Mouse (Mus musculus) kidney, postnatal 25 days (tissue): ENCODE results near the gene Them5.
A peak's percentile ranks its signal among the peaks of the same experiment; 100 is the strongest.

Source experiments
- DNase-seq, 2 experiments: peaks; one replicate each; pipeline ENCODE4 v3.0.0; 2021; ENCODE audit warnings: mixed read lengths in 2 of 2

Gene Them5

DNA sequence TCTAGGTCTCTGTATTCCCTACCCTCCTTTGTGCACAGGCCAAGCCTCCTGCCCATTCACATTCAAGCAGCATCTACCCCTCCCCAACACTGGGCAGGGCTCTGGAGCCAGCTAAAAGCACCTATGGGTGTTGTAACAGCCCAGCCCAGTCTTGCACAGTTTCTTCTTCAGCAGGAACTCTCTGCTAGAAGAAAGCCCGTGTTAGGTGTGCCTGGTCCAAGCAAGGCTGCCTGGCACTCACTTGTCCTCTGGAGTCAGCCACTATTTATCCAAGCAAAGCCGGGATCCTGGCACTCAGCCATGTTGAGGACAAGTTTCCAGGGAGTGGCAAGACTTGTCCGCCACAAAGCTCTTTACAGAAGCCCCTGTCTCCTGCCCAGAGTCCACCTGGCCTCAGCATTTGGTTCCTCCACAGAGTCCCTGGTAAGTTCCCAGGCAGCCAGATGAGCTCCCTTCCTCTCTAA, at the start of gene Them5:
Gene Them5 (plus strand): TSS at position 141 of the 464 bp plus-strand sequence.
- peak; percentile 27 to 59 for DNase-seq

DNA sequence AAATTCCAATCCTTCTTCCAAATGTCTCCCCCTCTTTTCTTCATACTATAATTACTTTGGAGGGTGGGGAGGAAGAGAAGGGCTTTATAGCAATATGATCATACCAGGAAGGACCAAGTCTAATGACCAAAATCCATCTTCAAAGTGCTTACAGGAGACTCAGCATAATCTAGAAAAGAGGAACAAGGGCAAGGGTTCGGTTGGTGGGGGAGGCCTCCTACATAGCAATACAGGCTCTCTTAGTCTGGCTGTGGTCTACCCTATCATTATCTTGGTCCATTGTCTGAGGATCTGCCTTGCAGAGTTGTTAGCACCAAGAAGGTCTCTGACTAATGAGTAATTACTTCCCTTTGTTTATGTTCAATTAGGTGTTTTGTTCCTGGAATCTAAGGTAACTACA, 36.4 kb upstream of the Them5 start:
- no peak for DNase-seq

DNA sequence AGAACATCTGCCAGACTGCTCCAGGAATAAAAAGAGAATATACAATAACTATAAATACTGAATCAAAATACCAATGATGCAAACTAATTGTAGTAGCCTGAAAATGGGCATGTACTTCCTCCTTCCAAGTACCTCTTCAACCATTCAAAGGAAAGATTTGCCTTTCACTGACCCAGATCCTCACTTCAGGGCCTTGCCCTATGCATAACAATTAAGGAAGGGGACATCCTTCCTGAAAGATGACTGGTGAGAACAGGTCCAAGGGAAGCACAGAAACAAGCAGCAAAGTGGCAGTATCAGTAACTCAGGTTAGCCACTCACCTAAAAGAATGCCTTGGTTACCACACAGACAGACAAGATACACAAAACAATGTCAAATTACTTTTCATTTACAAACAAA, 34.9 kb upstream of the Them5 start:
- no peak for DNase-seq

DNA sequence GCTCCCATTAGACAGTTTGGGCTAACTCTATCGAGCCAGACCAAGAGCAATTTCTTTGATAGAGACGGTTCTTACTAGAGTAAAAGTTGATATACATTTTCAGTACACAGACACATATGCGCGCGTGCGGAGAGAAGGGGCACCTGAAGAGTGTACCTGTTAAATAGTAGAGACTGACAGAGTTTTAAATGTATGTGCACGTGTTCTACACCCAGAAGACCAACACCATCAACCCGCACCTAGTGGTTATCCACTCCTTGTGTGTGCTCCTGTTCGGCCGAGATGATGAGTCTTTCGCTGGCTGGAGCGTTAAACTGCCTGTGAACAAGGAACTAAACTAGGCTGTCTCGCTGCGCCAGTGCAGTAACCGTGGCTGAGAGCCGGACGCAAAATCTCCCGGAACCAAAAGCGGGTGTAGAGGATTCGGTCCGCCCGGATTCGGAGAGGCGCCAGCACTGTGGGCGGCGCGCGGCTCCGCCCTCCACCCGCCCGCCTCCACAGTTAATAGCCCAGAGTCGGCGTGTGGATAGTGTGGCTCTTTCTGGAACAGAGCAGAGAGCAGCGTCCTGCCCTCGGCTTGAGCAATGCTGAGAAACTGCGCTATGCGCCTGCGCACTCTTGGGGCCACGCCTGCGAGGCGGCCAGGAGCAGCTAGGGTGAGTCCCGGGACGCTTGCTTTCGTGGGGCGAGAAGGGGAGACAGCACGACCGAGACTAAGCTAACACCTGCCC, 32.1 kb upstream of the Them5 start, which contains the start of gene Them4:
Gene Them4 (plus strand): TSS at position 457 of the 731 bp plus-strand sequence.
- DNase-seq = peak; percentile 97 to 98

DNA sequence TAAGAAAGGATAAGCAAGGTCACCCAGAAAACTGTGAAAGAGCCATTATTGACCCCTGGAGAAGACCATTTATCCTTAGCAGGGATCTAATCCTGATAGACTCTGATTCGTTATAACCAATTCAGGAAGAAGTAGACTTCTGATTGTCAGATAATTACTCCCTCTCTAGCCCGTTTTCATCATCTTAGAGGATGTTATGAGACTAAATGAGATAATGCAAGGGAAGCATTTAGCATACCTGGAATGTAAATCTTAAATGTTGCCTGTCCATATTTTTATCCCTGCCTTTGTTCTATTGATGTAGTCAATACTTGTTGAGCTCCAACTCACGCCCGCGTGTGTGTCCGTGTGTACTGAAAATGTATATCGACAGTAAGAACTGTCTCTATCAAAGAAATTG, 31.4 kb upstream of the Them5 start:
- peak in 1 of 2 experiments; percentile 8 for DNase-seq

DNA sequence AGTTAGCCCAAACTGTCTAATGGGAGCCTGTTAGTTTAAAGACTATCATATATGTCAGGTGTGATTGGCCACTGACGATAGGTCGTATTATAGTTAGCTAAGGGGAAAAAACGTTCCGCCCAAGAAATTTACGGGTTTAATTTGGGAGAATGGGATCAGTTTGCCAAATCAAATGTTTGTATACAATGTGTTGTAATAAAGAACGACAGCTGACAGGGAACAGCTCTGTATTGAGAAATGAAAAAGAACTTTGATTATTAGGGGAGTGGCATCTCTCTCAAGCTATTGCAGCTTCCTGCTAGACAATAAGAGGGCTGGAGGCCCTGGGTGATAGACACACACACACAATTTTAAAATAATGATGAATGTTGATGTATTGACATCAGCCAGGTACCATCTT, 31.0 kb upstream of the Them5 start:
- DNase-seq = no peak

DNA sequence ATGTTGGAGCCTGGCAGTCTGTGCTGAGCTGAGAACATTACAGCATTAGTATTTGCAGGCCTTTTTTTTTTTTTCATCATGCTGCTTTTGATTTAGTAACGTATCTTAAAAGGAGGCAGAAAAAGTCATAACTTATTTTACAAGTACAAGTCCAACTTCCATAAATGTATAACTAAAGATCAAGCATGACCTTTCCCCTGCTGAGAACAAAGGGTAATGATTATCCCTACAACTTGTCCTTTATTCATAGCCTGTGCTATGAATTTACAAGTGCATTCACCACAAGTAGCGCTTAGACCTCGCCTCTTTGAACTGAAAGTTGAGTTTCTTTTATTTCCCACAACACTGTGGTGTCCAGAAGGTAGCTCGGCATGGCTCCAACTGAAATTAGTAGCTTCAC, 30.5 kb upstream of the Them5 start:
- DNase-seq = peak in 1 of 2 experiments; percentile 34

DNA sequence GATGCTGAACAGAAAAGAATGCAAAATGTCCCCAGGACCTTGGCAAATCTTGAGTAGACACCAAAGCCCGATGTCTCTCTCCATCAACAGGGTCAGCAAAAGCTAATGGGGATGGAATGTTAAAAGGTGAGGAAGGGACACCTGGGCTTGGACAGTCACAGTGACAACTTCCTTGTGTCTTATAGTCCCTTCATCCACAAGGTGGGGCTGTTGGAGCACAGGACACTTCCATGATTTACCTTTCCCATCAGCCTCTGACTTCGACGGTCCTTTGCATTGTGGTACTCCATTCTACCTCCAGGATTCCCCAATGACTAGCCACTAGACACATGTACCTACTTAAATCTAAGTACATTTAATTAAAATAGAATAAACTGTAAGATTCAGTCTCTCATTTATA, 13.2 kb upstream of the Them5 start:
- DNase-seq = no peak

DNA sequence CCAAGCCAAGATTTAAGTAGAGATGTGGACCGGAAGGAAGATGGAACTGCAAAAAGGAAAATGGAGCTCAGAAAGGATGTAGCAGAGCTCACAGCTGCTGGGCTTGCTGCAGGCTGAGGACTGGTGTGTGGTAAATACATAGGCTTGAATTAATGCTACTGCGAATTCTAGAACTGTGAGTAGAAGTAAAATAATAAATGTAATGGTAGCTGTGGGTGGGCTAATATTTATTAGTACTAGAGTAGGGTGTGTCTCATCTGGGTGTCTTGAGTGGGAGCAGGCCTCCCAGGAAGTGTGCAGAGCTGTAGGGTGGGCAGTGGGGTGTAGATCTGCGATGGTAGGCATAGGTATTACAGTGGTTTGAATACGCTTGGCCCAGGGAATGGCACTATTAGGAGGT, 7.5 kb upstream of the Them5 start:
- no peak for DNase-seq

DNA sequence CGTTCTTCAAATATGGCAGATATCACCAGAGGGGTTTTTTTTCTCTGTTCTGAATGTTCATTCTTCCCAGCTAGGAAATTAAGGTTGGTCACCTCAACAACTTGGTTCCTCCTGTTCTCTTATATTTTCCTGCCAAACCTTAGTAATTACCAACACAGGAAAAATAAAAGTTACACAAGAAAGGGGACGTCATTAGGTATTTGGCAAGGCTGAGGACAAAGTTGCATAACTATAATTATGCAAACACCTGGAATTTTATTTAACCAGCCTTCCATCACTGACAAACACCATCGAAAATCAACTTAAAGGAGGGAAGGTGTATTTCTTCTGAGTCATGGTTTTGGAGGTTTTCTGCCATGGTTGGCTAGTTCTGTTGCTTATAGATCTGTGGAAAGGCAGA, 3.4 kb upstream of the Them5 start:
- no peak for DNase-seq

DNA sequence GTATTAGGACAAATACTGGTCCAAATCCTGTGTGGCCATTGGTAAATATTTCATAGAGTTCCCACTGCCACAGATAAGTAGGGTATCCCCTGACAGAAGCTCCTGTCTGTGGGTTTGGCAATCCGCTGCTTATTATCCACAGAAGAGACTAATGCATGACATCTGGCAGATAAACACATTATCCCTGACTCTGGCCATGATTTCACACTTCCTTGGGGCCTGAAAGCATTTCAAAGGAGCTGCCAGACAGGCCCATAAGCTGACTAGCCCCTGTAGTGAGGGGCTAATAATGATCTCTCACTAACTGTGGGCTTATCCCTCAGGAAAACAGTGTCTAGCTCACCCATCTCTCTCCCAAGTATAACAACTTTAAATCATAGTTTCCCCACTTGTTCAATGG, 653 bp downstream of the Them5 start:
- DNase-seq = no peak

DNA sequence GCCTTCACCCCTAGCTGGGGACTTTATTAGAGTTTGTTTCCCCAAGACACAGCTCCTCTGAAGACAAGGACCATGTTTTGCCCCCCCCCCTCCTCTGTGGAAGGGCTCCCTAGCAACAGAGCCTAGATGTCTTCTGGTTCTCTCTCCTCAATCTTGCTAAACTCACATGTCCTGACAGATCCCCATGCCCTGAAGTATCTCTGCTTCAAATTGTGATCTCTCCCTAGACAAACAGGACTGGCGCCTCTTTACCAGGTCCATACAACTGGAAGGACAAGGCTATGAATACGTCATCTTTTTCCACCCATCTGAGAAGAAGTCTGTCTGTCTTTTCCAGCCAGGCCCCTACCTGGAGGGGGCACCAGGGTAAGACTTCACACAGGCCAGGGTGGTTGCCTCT, 2.3 kb downstream of the Them5 start:
- no peak for DNase-seq

DNA sequence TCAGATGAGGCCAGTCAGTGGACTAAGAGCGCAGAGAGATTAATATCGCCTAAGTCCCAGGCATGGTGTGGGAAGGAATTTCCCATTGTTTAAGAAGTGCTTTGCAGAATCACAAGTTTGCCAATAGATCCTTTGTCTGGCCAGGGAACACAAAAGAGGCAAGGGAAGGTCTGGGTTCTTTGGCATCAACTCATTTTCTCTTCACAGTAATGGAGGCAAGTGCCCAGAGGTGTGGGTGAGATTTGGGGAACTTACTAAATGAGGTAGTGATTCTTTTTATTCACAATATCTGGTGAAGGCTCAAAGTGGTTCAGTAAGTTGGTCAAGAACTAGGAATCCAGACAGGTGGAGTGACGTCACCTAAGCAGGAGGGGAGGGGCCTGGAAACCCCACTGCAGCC, 3.0 kb downstream of the Them5 start:
- no peak for DNase-seq

DNA sequence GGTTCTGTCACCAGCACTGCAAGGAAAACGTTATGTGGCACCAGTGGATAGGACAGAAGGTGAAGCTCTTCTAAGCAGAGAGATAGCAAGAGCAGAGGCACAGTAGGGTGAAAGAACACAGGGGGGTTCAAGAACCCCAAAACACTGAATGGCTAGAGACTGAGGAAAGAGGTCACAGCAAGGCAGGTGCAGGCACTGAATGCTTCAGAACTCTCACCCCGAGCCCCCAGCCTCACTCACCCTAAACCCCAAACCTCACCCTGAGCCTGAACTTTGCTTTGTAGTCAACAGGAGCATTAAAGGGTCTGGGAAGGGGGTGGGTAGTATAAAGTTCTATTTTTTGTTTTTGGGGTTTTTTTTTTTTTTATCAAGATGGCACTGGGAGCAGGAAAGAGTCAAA, 6.2 kb downstream of the Them5 start:
- DNase-seq = no peak

DNA sequence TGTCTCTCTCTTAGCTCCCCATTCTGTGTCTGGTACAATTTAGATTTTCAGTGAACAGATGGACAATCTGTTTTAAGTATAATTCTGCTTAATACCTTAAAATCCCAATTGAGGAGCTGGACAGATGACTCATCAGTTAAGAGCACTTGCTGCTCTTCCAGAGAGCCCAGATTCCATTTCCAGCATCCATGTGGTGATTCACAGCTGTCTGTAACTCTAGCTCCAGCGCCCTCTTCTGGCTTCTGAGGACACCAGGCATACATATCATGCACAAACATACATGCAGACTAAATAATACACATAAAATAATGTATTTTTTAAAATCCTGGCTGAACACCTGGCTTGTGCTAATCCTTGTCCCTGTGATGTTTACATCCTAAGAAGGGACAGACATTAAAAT, 18.9 kb downstream of the Them5 start:
- peak; percentile 49 to 53 for DNase-seq

DNA sequence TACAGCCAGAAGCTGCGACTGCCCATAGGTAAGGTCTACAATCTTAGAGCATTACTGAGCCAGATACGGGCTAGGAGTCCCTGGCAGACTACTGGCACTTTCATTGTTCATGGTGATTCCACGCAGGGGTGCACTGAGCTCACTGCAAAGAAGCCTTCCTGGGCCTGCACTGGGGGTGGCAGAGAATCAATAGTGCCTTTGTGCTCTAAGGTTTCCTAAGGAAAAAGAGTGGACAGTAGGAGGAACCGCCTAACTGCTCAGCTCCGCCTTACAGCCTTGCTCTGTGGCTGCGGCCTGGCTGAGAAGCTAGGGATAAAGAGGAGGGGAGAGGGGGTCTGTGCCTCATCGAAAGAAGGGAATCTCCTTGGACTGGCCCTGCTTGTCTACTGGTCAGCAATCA, 20.2 kb downstream of the Them5 start, which contains the start of gene C2cd4d:
Gene C2cd4d (plus strand): TSS at position 301 of the 400 bp plus-strand sequence.
- no peak for DNase-seq

DNA sequence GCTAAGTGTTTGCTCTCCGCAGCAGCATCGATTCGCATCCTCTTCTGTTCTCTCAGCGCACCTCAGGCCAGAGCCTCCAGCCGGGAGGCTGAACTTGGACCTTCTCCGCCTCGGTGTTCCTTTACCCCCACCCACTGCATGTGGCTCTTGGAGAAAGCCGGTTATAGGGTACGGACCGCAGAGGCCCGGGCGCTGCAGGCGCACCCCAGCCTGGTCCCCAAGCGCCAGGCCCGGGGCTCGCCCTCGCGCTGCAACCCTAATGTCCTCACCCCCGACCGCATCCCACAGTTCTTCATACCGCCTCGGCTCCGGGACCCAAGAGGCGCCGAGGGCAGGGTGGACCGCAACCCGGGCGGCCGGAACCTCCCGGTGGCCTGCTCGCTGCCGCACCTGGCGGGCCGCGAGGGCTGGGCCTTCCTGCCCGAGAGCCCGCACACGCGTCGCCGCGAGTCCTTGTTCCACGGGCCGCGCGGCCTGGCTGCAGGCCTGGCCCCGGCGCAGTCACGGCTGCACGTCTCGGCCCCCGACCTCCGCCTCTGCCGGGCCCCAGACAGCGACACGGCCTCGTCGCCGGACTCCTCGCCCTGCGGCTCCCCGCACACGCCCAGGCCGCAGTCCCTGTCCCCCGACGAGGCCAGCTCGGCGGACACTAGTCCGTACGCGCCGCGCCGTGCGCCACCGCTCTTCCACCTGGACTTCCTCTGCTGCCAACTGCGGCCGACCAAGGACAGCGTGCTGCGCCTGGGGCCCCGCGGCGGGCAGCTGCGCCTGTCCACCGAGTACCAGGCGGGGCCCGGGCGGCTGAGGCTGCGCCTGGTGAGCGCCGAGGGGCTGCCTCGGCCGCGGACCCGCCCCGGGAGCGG, 21.6 kb downstream of the Them5 start:
- peak; percentile 46 to 74 for DNase-seq

DNA sequence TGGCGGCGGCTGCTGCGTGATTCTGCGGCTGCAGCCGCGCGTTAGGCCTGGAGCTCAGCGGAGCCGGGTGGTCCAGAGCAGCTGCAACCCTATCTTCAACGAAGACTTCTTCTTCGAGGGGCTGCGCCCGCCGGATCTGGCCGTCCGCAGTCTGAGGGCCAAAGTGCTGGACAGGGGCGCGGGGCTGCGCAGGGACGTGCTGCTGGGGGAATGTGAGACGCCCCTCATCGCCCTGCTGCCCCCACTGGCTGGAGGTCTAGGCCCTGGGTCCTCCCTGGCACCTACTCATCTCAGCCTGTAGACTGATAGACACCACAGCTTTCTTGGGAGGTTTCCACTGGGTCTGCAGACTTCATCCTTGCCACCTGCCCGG, 22.2 kb downstream of the Them5 start:
- no peak for DNase-seq

DNA sequence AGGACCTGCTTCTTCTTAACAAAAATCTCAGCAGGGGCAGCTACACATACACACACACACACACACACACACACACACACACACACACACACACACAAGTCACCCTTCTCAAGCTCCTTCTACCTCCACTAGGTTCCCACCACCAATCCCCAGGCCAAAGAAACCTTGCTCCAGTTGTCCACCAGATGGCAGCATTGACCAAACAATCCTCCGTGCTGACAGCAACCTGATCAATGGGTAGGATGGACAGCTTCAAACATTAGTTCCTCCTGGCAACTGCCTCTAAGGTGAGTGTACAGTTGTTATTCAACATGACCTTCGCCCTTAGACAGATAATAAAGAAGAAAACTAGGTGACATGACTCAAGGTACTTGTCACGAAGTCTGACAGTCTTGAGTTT, 24.9 kb downstream of the Them5 start:
- peak; percentile 78 to 80 for DNase-seq

DNA sequence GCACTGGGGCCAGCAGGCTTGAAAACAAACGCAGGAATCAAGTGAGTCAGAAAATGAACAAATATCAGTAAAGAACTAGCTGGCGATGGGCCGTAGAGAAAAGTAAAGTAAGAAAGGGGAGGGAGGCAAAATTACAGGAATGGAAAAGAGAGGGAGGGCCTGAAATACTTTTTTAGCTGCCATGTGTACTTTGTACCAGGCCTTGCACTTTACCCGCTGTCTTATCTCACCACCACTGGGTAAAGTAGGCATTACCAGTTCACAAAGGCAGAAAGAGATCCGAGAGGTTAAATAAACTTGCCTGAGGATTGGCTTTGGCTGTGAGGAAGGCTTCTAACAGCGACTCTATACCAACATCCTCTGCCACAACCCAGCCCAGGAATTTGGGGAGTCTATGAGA, 25.6 kb downstream of the Them5 start:
- no peak for DNase-seq

DNA sequence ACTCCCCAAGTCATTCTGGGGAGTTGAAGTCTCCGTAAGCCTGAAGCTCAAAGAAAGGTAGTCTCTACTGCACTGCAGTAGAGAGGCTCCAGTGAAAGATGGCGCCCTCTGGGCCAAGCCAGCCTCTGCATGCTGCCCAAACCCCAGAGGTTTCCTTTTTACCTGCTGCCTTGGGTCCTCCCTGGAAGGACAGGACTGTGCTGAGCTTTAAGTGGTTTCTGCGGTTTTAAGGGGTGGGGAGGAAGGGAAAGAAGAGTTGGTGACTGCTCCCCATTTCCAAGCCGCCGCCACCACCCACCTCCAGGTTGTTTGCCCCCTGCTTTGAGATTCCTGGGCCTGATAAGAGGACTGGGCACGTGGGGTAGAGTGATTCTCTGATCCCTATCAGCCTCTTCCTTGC, 26.7 kb downstream of the Them5 start:
- no peak for DNase-seq

DNA sequence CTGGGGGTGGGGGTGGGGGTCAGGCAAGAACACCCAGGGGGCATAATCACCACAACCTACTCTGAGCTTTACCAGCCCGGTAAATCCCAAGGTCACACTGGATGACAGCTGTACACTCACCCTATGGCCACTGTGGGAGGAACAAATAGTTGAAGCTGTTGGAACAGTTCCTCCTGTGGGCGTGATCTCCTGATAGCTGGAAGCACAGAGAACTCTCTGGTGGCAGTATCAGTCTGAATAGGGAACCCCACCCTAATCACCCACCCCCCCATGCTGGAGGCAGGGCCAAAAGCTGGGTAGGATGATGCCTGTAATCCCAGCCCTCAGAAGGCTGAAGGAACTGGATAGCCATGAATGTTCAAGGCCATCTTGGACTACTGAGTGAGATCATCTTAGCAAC, 27.8 kb downstream of the Them5 start:
- no peak for DNase-seq

DNA sequence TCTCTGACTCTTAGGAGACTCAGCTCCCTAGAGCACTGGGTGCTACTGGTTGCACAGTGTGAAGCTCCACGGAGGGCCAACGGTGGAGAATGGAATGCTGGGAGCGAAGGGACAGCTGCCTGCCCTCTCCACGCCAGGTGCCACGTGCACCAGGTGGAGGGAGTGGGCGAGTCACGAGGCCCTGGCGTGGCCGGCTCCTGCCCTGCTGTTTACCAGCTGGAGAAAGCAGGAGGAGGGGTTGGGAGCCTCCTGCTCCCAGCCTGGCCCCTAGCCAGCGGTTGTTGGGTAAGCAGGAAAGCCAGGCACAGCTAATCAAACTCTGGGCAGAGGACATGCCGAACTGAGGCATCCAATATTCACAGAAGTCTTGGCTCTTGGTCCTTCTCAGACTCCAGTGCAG, 29.7 kb downstream of the Them5 start:
- DNase-seq = peak; percentile 96 to 98

DNA sequence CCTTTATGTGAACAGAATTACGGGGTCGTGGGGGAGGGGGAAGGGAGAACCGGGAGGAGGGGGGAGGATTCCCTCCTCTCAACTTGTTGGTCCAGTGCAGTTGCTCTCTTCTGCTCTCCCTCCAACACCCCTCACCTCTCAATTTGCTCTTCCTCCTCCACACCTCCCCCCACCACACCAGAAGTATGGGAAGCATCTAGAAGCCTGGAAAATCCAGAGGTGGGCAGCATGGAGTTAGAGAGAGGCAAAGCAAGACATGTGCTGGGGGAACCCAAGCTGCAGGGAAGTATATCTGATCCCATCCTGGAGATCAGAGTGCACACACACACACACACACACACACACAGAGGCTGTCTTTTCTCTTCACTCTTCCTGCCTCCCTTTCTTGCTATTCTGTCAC, 30.1 kb downstream of the Them5 start:
- DNase-seq = peak in 1 of 2 experiments; percentile 52
